Mouse (Mus musculus) G1E-ER4 (cell line): Measurements from ENCODE around the gene Adad1. TPM values are rescaled to one million over a fixed set of nuclear protein-coding genes. Genes with fewer than 3 reads are reported as not detected.

Source experiments
- GATA1 ChIP-seq: IDR thresholded peaks from one replicate; pipeline ENCODE4 v1.8.0; 2012; ENCODE audit warnings: low read length, inconsistent platforms
- polyA plus RNA-seq: library from polyadenylated mRNA; stranded (reverse); fragments of >175 nt; gene quantifications from 2 replicates; pipeline ENCODE4 v1.2.3, GENCODE M21; 2012

The Adad1 gene
- not detected in 2 replicates for polyA plus RNA-seq

GRCm38 (mm10) chr3:37063406-37063805, at the start of gene Adad1:
Gene Adad1, plus strand, starts transcription at chr3:37063527.
- TF ChIP-seq GATA1: no peak

- no peak for TF ChIP-seq GATA1
These were observed 25.3 kb upstream of the Adad1 start for GRCm38 (mm10) chr3:37037979-37038378.

- TF ChIP-seq GATA1: no peak
These were observed 23.5 kb upstream of the Adad1 start for GRCm38 (mm10) chr3:37039811-37040210.

GRCm38 (mm10) chr3:37051491-37051890, 11.8 kb upstream of the Adad1 start:
- TF ChIP-seq GATA1: no peak

GRCm38 (mm10) chr3:37073211-37073610, 9.9 kb downstream of the Adad1 start:
- no peak for TF ChIP-seq GATA1

GRCm38 (mm10) chr3:37084860-37085259, 21.5 kb downstream of the Adad1 start:
- no peak for TF ChIP-seq GATA1

GRCm38 (mm10) chr3:37090721-37091120, 27.4 kb downstream of the Adad1 start:
- TF ChIP-seq GATA1: no peak

GRCm38 (mm10) chr3:37125655-37126054, 62.3 kb downstream of the Adad1 start, which contains the start of gene Il2:
Gene Il2, minus strand, starts transcription at chr3:37125959.
- TF ChIP-seq GATA1: no peak

GRCm38 (mm10) chr3:37126162-37126561, 62.8 kb downstream of the Adad1 start:
- no peak for TF ChIP-seq GATA1

- no peak for TF ChIP-seq GATA1
These were observed 64.9 kb downstream of the Adad1 start for GRCm38 (mm10) chr3:37128269-37128668.

- TF ChIP-seq GATA1: no peak
These were observed 65.7 kb downstream of the Adad1 start for GRCm38 (mm10) chr3:37129063-37129462.

- no peak for TF ChIP-seq GATA1
These were observed 73.9 kb downstream of the Adad1 start for GRCm38 (mm10) chr3:37137231-37137630.

- TF ChIP-seq GATA1: no peak
These were observed 75.9 kb downstream of the Adad1 start for GRCm38 (mm10) chr3:37139192-37139591.

GRCm38 (mm10) chr3:37140168-37140906, 77.0 kb downstream of the Adad1 start:
- TF ChIP-seq GATA1: no peak

- no peak for TF ChIP-seq GATA1
These were observed 78.5 kb downstream of the Adad1 start for GRCm38 (mm10) chr3:37141827-37142226.

- TF ChIP-seq GATA1: no peak
These were observed 81.7 kb downstream of the Adad1 start for GRCm38 (mm10) chr3:37144979-37145378.

GRCm38 (mm10) chr3:37146406-37146805, 83.1 kb downstream of the Adad1 start:
- no peak for TF ChIP-seq GATA1
